Mouse (Mus musculus) kidney, embryonic 14.5 days (tissue): ENCODE results near the gene Smap2. TPM values are rescaled to one million over a fixed set of nuclear protein-coding genes. Genes with fewer than 3 reads are reported as not detected.
A peak's percentile ranks its signal among the peaks of the same experiment; 100 is the strongest.

Experiments
- ATAC-seq: fragments of 200-750 bp; cut with Nextera tagmentation; 2 replicates; pipeline ENCODE4 v1.8.0; 2017; ENCODE audit warnings: moderate number of reproducible peaks, mild to moderate bottlenecking, moderate TSS enrichment, moderate library complexity; ENCODE audit not compliant: low FRiP score, low TSS enrichment
- H3K27ac ChIP-seq: fragments of 300-500 bp; sonication (generic); 2 replicates; pipeline ENCODE4 v1.5.1; 2014; ENCODE audit warnings: low read depth, mild to moderate bottlenecking, low read length, moderate library complexity, mixed read lengths
- H3K27me3 ChIP-seq: fragments of 300-500 bp; sonication (generic); 2 replicates; pipeline ENCODE4 v1.6.1; 2014; ENCODE audit warnings: mild to moderate bottlenecking, low read length; ENCODE audit not compliant: control insufficient read depth, insufficient read depth
- H3K36me3 ChIP-seq: fragments of 300-500 bp; sonication (generic); 2 replicates; pipeline ENCODE4 v1.6.1; 2014; ENCODE audit warnings: low read length, mixed read lengths; ENCODE audit not compliant: control insufficient read depth, insufficient read depth
- H3K4me1 ChIP-seq: fragments of 300-500 bp; sonication (generic); 2 replicates; pipeline ENCODE4 v1.6.1; 2014; ENCODE audit warnings: low read length, mixed read lengths; ENCODE audit not compliant: control insufficient read depth, insufficient read depth
- H3K4me2 ChIP-seq: fragments of 300-500 bp; sonication (generic); replicated peaks from 2 replicates; pipeline ENCODE4 v1.6.1; 2014; ENCODE audit warnings: low read depth, mild to moderate bottlenecking, low read length
- H3K4me3 ChIP-seq: fragments of 300-500 bp; sonication (generic); 2 replicates; pipeline ENCODE4 v1.5.1; 2014; ENCODE audit warnings: mild to moderate bottlenecking, low read length
- H3K9ac ChIP-seq: fragments of 300-500 bp; sonication (generic); 2 replicates; pipeline ENCODE4 v1.6.1; 2014; ENCODE audit warnings: low read depth, mild to moderate bottlenecking, low read length, moderate library complexity
- H3K9me3 ChIP-seq: fragments of 300-500 bp; sonication (generic); 2 replicates; pipeline ENCODE4 v1.6.1; 2016; ENCODE audit warnings: low read length; ENCODE audit not compliant: control insufficient read depth
- WGBS: fragments of 180-500 bp; shearing (Covaris S2); extraction: QIAGEN DNeasy Blood & Tissue Kit; methylation state at CpG from one replicate; pipeline ENCODE4 v1.1.7; 2014; 5-methylcytosine and 5-hydroxymethylcytosine counted together
- polyA plus RNA-seq: library from polyadenylated mRNA; unstranded; fragments of >200 nt; fragmentation: Nextera tagmentation; extraction: Ambion mirVana; gene quantifications from 2 replicates; pipeline ENCODE4 v1.2.1, GENCODE M21; 2014

The Smap2 gene
- polyA plus RNA-seq, 1 experiment from 2014 or later, result 20.2 TPM

- no peak overlapping the region for H3K4me2 ChIP-seq
- H3K36me3 ChIP-seq, result no peaks in the 10 kb centered on the region
Measured at GRCm38 (mm10) chr4:121014594-121015267, 2.3 kb downstream of the Smap2 start.

GRCm38 (mm10) chr4:121010770-121011549 lies 6.1 kb downstream of the Smap2 start:
- Histone ChIP-seq H3K36me3 (no peaks in the 10 kb centered on the region), H3K27me3 (no peaks in the 10 kb centered on the region), H3K4me3 (no peak overlapping the region), H3K4me2 (no peak overlapping the region), H3K9ac (no peak overlapping the region), H3K9me3 (no peaks in the 10 kb centered on the region), H3K27ac (no peak overlapping the region), H3K4me1 (peaks cover 10% of the 10 kb centered on the region)
- 82% methylated on average over 11 of the region's 11 CpGs for WGBS
- ATAC-seq, result no peak

More at GRCm38 (mm10) chr4:121014594-121015267, 2.3 kb downstream of the Smap2 start:
- H3K27me3 ChIP-seq, result no peaks in the 10 kb centered on the region
- WGBS, result 72% methylated on average over 10 of the region's 10 CpGs
- H3K4me1 ChIP-seq, result peaks cover 13% of the 10 kb centered on the region
- no peak for ATAC-seq
- no peaks in the 10 kb centered on the region for H3K9me3 ChIP-seq
- H3K4me3 ChIP-seq, result no peak overlapping the region
- no peak overlapping the region for H3K9ac ChIP-seq
- H3K27ac ChIP-seq, result no peak overlapping the region

GRCm38 (mm10) chr4:121009151-121009550 lies 7.9 kb downstream of the Smap2 start:
- Histone ChIP-seq H3K27ac (no peak overlapping the region), H3K9ac (no peak overlapping the region), H3K4me3 (no peak overlapping the region), H3K9me3 (no peaks in the 10 kb centered on the region), H3K4me2 (no peak overlapping the region), H3K27me3 (no peaks in the 10 kb centered on the region), H3K36me3 (no peaks in the 10 kb centered on the region), H3K4me1 (no peaks in the 10 kb centered on the region)
- no peak for ATAC-seq
- WGBS, result 79% methylated on average over 5 of the region's 5 CpGs

GRCm38 (mm10) chr4:121008071-121008745 lies 8.8 kb downstream of the Smap2 start:
- no peak for ATAC-seq
- no peaks in the 10 kb centered on the region for H3K9me3 ChIP-seq
- H3K36me3 ChIP-seq, result no peaks in the 10 kb centered on the region
- H3K9ac ChIP-seq, result no peak overlapping the region
- H3K4me2 ChIP-seq, result no peak overlapping the region
- no peak overlapping the region for H3K4me3 ChIP-seq
- H3K27ac ChIP-seq, result no peak overlapping the region
- no peaks in the 10 kb centered on the region for H3K27me3 ChIP-seq
- peaks cover 4% of the 10 kb centered on the region for H3K4me1 ChIP-seq
- WGBS, result 52% methylated on average over 3 of the region's 3 CpGs

GRCm38 (mm10) chr4:121007006-121007405 lies 10.0 kb downstream of the Smap2 start:
- ATAC-seq, result no peak
- Histone ChIP-seq H3K9ac (no peak overlapping the region), H3K9me3 (no peaks in the 10 kb centered on the region), H3K27ac (no peak overlapping the region), H3K36me3 (no peaks in the 10 kb centered on the region), H3K4me1 (peaks cover 13% of the 10 kb centered on the region), H3K27me3 (no peaks in the 10 kb centered on the region), H3K4me2 (no peak overlapping the region), H3K4me3 (no peak overlapping the region)

- Histone ChIP-seq H3K4me3 (no peak overlapping the region), H3K9ac (no peak overlapping the region), H3K27ac (peak overlapping the region; percentile 20; the same call in 1 of the 2 replicates), H3K27me3 (no peaks in the 10 kb centered on the region), H3K4me2 (no peak overlapping the region), H3K4me1 (peaks cover 13% of the 10 kb centered on the region), H3K36me3 (no peaks in the 10 kb centered on the region), H3K9me3 (no peaks in the 10 kb centered on the region)
- 59% methylated on average over 4 of the region's 4 CpGs for WGBS
- ATAC-seq, result no peak
Measured at GRCm38 (mm10) chr4:121004679-121005078, 12.4 kb downstream of the Smap2 start.

- Histone ChIP-seq H3K9ac (no peak overlapping the region), H3K27me3 (no peaks in the 10 kb centered on the region), H3K4me2 (no peak overlapping the region), H3K4me3 (no peak overlapping the region), H3K36me3 (no peaks in the 10 kb centered on the region), H3K27ac (peak overlapping the region; percentile 64; the same call in 1 of the 2 replicates), H3K4me1 (peaks cover 13% of the 10 kb centered on the region), H3K9me3 (no peaks in the 10 kb centered on the region)
- 16% methylated on average over 3 of the region's 3 CpGs for WGBS
- peak; percentile 80 for ATAC-seq
Measured at GRCm38 (mm10) chr4:121003611-121004091, 13.4 kb downstream of the Smap2 start.

GRCm38 (mm10) chr4:121002400-121003171 lies 14.5 kb downstream of the Smap2 start:
- WGBS, result 18% methylated on average over 8 of the region's 8 CpGs
- peak; percentile 71 for ATAC-seq
- H3K4me3 ChIP-seq, result no peak overlapping the region
- 0 out of 2 replicates have a peak overlapping the region, but pooled peaks have one; percentile 7 for H3K9ac ChIP-seq
- no peaks in the 10 kb centered on the region for H3K36me3 ChIP-seq
- H3K4me2 ChIP-seq, result no peak overlapping the region
- peaks cover 13% of the 10 kb centered on the region for H3K4me1 ChIP-seq
- H3K27ac ChIP-seq, result peak overlapping the region; percentile 59; the same call in 1 of the 2 replicates
- no peaks in the 10 kb centered on the region for H3K27me3 ChIP-seq
- H3K9me3 ChIP-seq, result no peaks in the 10 kb centered on the region
